Mouse (Mus musculus) forebrain, embryonic 16.5 days (tissue): ENCODE measurements around the gene Rxfp3. TPM values are rescaled to one million over a fixed set of nuclear protein-coding genes. Genes with fewer than 3 reads are reported as not detected.

Experiments
- ATAC-seq: fragments of 200-750 bp; cut with Nextera tagmentation; 2 replicates; pipeline ENCODE4 v1.8.0; 2017; ENCODE audit warnings: mild to moderate bottlenecking, moderate library complexity
- H3K27ac ChIP-seq: fragments of 300-500 bp; sonication (generic); 2 replicates; pipeline ENCODE4 v1.5.1; 2014; ENCODE audit warnings: low read length, control low read depth
- H3K27me3 ChIP-seq: fragments of 300-500 bp; sonication (generic); replicated peaks from 2 replicates; pipeline ENCODE4 v1.6.1; 2014; ENCODE audit warnings: low read length; ENCODE audit not compliant: control insufficient read depth, insufficient read depth
- H3K36me3 ChIP-seq: fragments of 300-500 bp; sonication (generic); 2 replicates; pipeline ENCODE4 v1.6.1; 2014; ENCODE audit not compliant: control insufficient read depth, insufficient read depth
- H3K4me1 ChIP-seq: fragments of 300-500 bp; sonication (generic); replicated peaks from 2 replicates; pipeline ENCODE4 v1.6.1; 2014; ENCODE audit warnings: low read length; ENCODE audit not compliant: control insufficient read depth, insufficient read depth
- H3K4me2 ChIP-seq: fragments of 300-500 bp; sonication (generic); 2 replicates; pipeline ENCODE4 v1.6.1; 2014; ENCODE audit warnings: mild to moderate bottlenecking, low read length, control low read depth
- H3K4me3 ChIP-seq: fragments of 300-500 bp; sonication (generic); replicated peaks from 2 replicates; pipeline ENCODE4 v1.5.1; 2014; ENCODE audit warnings: mild to moderate bottlenecking, low read length, control low read depth
- H3K9ac ChIP-seq: fragments of 300-500 bp; sonication (generic); replicated peaks from 2 replicates; pipeline ENCODE4 v1.6.1; 2014; ENCODE audit warnings: low read depth, low read length, control low read depth
- H3K9me3 ChIP-seq: fragments of 300-500 bp; sonication (generic); 2 replicates; pipeline ENCODE4 v1.6.1; 2016; ENCODE audit warnings: low read length; ENCODE audit not compliant: control insufficient read depth
- WGBS: fragments of 180-500 bp; shearing (Covaris S2); extraction: QIAGEN DNeasy Blood & Tissue Kit; methylation state at CpG from one replicate; pipeline ENCODE4 v1.1.7; 2014; 5-methylcytosine and 5-hydroxymethylcytosine counted together
- polyA plus RNA-seq: library from polyadenylated mRNA; unstranded; fragments of >200 nt; fragmentation: Nextera tagmentation; extraction: Ambion mirVana; gene quantifications from 2 replicates; pipeline ENCODE4 v1.2.1, GENCODE M21; 2015

Gene Rxfp3
- polyA plus RNA-seq, 1 experiment from 2014 or later = 2.8 TPM

DNA sequence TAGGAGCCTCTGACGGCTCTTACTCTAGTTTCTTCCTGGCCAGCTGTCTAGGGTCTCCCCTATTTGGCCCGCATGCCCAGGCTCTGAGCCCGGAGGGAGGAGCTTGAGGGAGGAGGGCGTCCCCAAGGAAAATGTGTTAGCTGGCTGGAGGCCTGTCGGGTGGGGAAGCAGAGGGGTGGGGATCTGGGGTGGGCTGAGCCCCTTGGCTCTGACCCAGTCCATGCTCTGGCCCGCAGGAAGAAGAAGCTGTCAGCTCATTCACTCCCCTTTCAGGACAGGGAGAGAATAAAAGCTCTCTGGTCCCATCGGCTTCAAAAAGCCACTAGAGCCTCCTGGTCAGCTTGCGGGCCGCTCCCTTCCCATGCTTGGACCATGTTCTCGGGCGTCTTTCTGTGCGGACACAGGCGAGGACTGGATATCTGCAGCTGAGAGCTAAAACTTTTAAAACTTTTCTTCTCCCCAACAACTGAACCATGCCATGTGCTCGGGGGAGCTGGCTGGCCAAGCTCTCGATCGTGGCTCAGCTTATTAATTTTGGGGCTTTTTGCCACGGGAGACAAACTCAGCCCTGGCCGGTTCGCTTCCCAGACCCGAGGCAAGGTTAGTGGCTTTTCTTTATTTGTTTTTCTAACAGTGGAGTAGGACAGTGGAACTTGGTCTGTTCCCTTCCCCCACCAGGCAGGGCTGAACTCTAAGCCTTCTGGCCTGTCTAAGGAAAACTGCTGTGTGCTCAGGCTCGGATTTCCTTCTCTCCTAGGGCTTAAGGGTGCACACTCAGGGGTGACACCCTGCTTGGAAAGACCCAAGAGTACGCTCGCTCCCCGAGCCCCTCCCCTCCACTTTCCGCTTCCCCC lies 27.0 kb upstream of the Rxfp3 start, which contains the start of gene Adamts12:
Gene Adamts12 (plus strand): TSS at position 233 of the 854 bp plus-strand sequence.
- peak within 1 kb of the TSS; percentile 37; the same call in 1 of the 2 replicates for H3K27ac ChIP-seq
- peaks cover 18% of the 10 kb centered on the region for H3K4me1 ChIP-seq
- H3K4me2 ChIP-seq = peak within 1 kb of the TSS; percentile 60
- peak within 1 kb of the TSS; percentile 42; the same call in 1 of the 2 replicates for H3K9ac ChIP-seq
- H3K4me3 ChIP-seq = peak within 1 kb of the TSS; percentile 36
- peak; percentile 85 for ATAC-seq
- 2% methylated on average over 25 of the region's 25 CpGs for WGBS
- H3K9me3 ChIP-seq = no peaks in the 10 kb centered on the region
- H3K27me3 ChIP-seq = no peaks in the 10 kb centered on the region; the same call in 1 of the 2 replicates
- H3K36me3 ChIP-seq = no peaks in the 10 kb centered on the region

DNA sequence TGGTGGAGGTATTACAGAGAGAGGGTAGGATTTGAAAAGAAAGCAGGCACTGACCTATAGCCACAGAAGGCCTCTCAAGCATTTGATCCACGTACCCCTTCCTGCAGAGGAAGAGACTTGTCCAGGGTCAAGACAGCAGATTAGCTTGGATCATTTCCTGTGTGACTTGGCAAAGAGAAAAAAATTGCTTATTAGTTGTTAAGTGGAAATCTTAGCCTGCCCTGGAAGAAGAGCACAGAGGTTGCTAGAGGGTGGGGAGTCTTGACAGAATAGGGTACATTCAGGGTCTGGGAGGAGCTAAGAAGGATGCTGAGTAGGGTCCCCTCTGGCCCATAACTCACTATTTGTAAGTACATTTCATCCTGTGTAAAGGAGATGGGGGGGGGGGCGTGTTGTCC lies 26.4 kb upstream of the Rxfp3 start:
- Histone ChIP-seq H3K4me3 (no peak overlapping the region), H3K9me3 (no peaks in the 10 kb centered on the region), H3K27ac (no peak overlapping the region), H3K4me1 (peaks cover 18% of the 10 kb centered on the region), H3K4me2 (no peak overlapping the region; the same call in 1 of the 2 replicates), H3K27me3 (no peaks in the 10 kb centered on the region; the same call in 1 of the 2 replicates), H3K9ac (no peak overlapping the region), H3K36me3 (no peaks in the 10 kb centered on the region)
- ATAC-seq = no peak; the same call in 1 of the 2 replicates
- WGBS = 28% methylated on average over 2 of the region's 2 CpGs

GRCm38 (mm10) chr15:11062903-11063302 lies 25.1 kb upstream of the Rxfp3 start:
- H3K9ac ChIP-seq = no peak overlapping the region
- no peaks in the 10 kb centered on the region for H3K36me3 ChIP-seq
- ATAC-seq = no peak
- H3K4me3 ChIP-seq = no peak overlapping the region
- H3K4me2 ChIP-seq = no peak overlapping the region
- no peaks in the 10 kb centered on the region; the same call in 1 of the 2 replicates for H3K27me3 ChIP-seq
- no peaks in the 10 kb centered on the region for H3K9me3 ChIP-seq
- H3K27ac ChIP-seq = no peak overlapping the region
- 89% methylated on average over 1 of the region's 1 CpGs for WGBS
- H3K4me1 ChIP-seq = peaks cover 18% of the 10 kb centered on the region

- 80% methylated on average over 7 of the region's 7 CpGs for WGBS
- Histone ChIP-seq H3K4me2 (no peak overlapping the region), H3K4me3 (no peak overlapping the region), H3K27ac (no peak overlapping the region), H3K9me3 (no peaks in the 10 kb centered on the region), H3K4me1 (no peaks in the 10 kb centered on the region), H3K27me3 (no peaks in the 10 kb centered on the region), H3K9ac (no peak overlapping the region), H3K36me3 (no peaks in the 10 kb centered on the region)
- ATAC-seq = no peak
Measured at GRCm38 (mm10) chr15:11054440-11055080, 16.8 kb upstream of the Rxfp3 start.

- Histone ChIP-seq H3K4me1 (no peaks in the 10 kb centered on the region), H3K4me3 (no peak overlapping the region), H3K27me3 (no peaks in the 10 kb centered on the region), H3K9ac (no peak overlapping the region), H3K9me3 (no peaks in the 10 kb centered on the region), H3K27ac (no peak overlapping the region), H3K36me3 (no peaks in the 10 kb centered on the region), H3K4me2 (no peak overlapping the region)
- WGBS = 69% methylated on average over 10 of the region's 10 CpGs
- ATAC-seq = no peak
Measured at GRCm38 (mm10) chr15:11053678-11054439, 16.1 kb upstream of the Rxfp3 start.

DNA sequence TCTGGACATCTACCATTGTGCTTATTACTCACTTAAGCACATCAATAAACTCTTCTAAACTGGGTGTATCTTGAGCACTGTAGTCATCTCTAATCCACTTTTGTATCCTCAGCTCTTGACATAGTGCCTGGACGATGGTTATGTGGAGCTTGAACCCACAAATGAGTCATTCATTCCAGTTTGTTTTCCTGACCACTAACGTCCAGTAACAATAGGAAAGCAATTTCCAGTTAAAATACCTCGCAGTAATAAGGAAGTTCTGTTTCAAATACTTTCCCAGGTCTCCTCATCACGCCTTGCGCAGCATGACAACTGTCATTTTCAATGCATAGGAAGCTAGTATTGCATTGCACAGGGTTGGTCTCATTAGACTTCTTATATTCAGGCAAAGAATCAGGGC lies 5.0 kb upstream of the Rxfp3 start:
- Histone ChIP-seq H3K4me3 (no peak overlapping the region), H3K27me3 (peaks cover 5% of the 10 kb centered on the region), H3K9me3 (no peaks in the 10 kb centered on the region), H3K4me1 (no peaks in the 10 kb centered on the region), H3K9ac (no peak overlapping the region), H3K4me2 (no peak overlapping the region), H3K36me3 (no peaks in the 10 kb centered on the region), H3K27ac (no peak overlapping the region)
- WGBS = 76% methylated on average over 5 of the region's 5 CpGs
- ATAC-seq = no peak

- WGBS = 90% methylated on average over 2 of the region's 2 CpGs
Measured at GRCm38 (mm10) chr15:11041229-11041628, 3.4 kb upstream of the Rxfp3 start.

DNA sequence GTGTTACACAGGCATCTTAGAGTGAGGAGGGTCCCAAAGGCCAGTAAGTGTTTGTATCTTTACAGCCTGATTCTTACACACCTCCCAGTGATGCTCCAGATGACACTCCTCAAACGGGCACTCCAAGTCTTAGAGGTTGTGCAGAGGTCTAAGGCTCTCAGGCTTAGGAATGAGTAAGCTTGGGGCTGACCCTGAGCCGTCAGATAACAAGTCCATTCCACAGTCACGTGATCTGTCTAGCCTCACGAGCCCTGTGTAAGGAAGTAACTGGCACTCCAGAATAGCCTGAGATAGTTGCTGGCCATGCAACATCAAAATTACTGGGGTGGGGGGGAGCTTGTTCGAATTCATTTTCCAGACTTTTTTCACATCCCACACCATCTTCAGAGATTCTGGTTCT lies 2.3 kb upstream of the Rxfp3 start:
- 72% methylated on average over 5 of the region's 5 CpGs for WGBS

More at GRCm38 (mm10) chr15:11041229-11041628, 3.4 kb upstream of the Rxfp3 start:
- Histone ChIP-seq H3K9me3 (no peaks in the 10 kb centered on the region), H3K36me3 (no peaks in the 10 kb centered on the region), H3K4me2 (no peak overlapping the region), H3K9ac (no peak overlapping the region), H3K4me1 (peaks cover 13% of the 10 kb centered on the region), H3K27me3 (peaks cover 21% of the 10 kb centered on the region), H3K27ac (no peak overlapping the region), H3K4me3 (no peak overlapping the region)
- no peak for ATAC-seq

DNA sequence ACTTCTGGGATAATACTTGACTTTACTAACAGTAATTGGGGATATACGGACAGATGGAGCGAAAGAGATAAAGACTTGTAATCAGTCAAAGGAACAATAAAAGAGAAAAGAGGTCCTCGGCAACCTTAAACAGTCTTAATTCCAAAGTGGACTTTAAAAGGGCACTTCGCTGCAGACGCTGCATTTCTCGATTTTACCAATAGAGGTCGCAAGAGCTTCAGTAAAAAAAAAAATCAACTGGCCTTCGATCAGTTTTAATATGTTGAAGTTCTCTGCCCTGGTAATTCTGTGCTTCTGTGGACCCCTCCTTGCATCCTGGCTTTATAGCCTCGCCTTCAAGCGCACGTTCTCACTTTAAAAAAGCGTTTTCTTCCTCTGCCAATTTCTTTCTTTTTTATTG lies 685 bp upstream of the Rxfp3 start:
- peaks cover 16% of the 10 kb centered on the region for H3K4me1 ChIP-seq
- no peaks in the 10 kb centered on the region for H3K36me3 ChIP-seq
- H3K4me3 ChIP-seq = no peak overlapping the region
- H3K4me2 ChIP-seq = no peak overlapping the region
- no peak for ATAC-seq
- H3K9ac ChIP-seq = no peak overlapping the region
- no peaks in the 10 kb centered on the region for H3K9me3 ChIP-seq
- peaks cover 38% of the 10 kb centered on the region for H3K27me3 ChIP-seq
- no peak overlapping the region for H3K27ac ChIP-seq
- WGBS = 2% methylated on average over 12 of the region's 12 CpGs

More for the DNA sequence above, 2.3 kb upstream of the Rxfp3 start:
- Histone ChIP-seq H3K27me3 (peaks cover 32% of the 10 kb centered on the region), H3K4me1 (peaks cover 16% of the 10 kb centered on the region), H3K27ac (no peak overlapping the region), H3K36me3 (no peaks in the 10 kb centered on the region), H3K9ac (no peak overlapping the region), H3K4me2 (no peak overlapping the region), H3K9me3 (no peaks in the 10 kb centered on the region), H3K4me3 (no peak overlapping the region)
- ATAC-seq = no peak
